Mouse (Mus musculus) cerebellum, adult 9-10 months (tissue): ENCODE results near the gene Noc3l.

ENCODE experiments used
- DNase-seq: peaks from one replicate; pipeline ENCODE4 v3.0.0; 2022

The Noc3l gene

GRCm38 (mm10) chr19:38818766-38819426 lies at the start of gene Noc3l:
Noc3l (minus strand) TSS chr19:38819237.
- DNase-seq: peak; percentile 91

GRCm38 (mm10) chr19:38862523-38862922 lies 43.5 kb upstream of the Noc3l start:
- no peak for DNase-seq

- no peak for DNase-seq
These were observed 39.2 kb upstream of the Noc3l start for GRCm38 (mm10) chr19:38858224-38858623.

GRCm38 (mm10) chr19:38846373-38846772 lies 27.3 kb upstream of the Noc3l start:
- no peak for DNase-seq

- DNase-seq: no peak
These were observed 25.8 kb upstream of the Noc3l start for GRCm38 (mm10) chr19:38844817-38845216.

GRCm38 (mm10) chr19:38837171-38837641 lies 18.2 kb upstream of the Noc3l start:
- peak; percentile 51 for DNase-seq

GRCm38 (mm10) chr19:38836438-38837170 lies 17.6 kb upstream of the Noc3l start, which contains the start of gene Tbc1d12:
Tbc1d12 (plus strand) TSS chr19:38836579.
- peak; percentile 92 for DNase-seq

GRCm38 (mm10) chr19:38836084-38836437 lies 17.0 kb upstream of the Noc3l start:
- DNase-seq: no peak

- no peak for DNase-seq
These were observed 14.2 kb upstream of the Noc3l start for GRCm38 (mm10) chr19:38833224-38833623.

GRCm38 (mm10) chr19:38820186-38820804 lies 1.3 kb upstream of the Noc3l start:
- DNase-seq: no peak

- DNase-seq: no peak
These were observed 378 bp upstream of the Noc3l start for GRCm38 (mm10) chr19:38819427-38819802.

- DNase-seq: no peak
These were observed 846 bp downstream of the Noc3l start for GRCm38 (mm10) chr19:38818191-38818590.

- no peak for DNase-seq
These were observed 20.2 kb downstream of the Noc3l start for GRCm38 (mm10) chr19:38798801-38799200.

- no peak for DNase-seq
These were observed 20.7 kb downstream of the Noc3l start for GRCm38 (mm10) chr19:38798291-38798690.

GRCm38 (mm10) chr19:38796546-38796945 lies 22.5 kb downstream of the Noc3l start:
- no peak for DNase-seq

- no peak for DNase-seq
These were observed 25.4 kb downstream of the Noc3l start for GRCm38 (mm10) chr19:38793563-38794045.

GRCm38 (mm10) chr19:38787756-38788155 lies 31.3 kb downstream of the Noc3l start:
- DNase-seq: no peak

- DNase-seq: no peak
These were observed 35.5 kb downstream of the Noc3l start for GRCm38 (mm10) chr19:38783542-38783941.

- no peak for DNase-seq
These were observed 40.2 kb downstream of the Noc3l start for GRCm38 (mm10) chr19:38778805-38779204.

GRCm38 (mm10) chr19:38775548-38775947 lies 43.5 kb downstream of the Noc3l start:
- DNase-seq: peak; percentile 9

GRCm38 (mm10) chr19:38766306-38766705 lies 52.7 kb downstream of the Noc3l start:
- DNase-seq: no peak

GRCm38 (mm10) chr19:38760441-38760840 lies 58.6 kb downstream of the Noc3l start:
- DNase-seq: no peak

- DNase-seq: no peak
These were observed 60.2 kb downstream of the Noc3l start for GRCm38 (mm10) chr19:38758685-38759472.
